Mouse (Mus musculus) heart, embryonic 16.5 days (tissue): Measurements from ENCODE around the gene Rp9. TPM values are rescaled to one million over a fixed set of nuclear protein-coding genes. Genes with fewer than 3 reads are reported as not detected.
"Not testable (repeated sequence)": the region's sequence is repeated elsewhere in the genome, so short reads cannot be mapped to it uniquely, and the experiment has no call there.

Experiments used
- ATAC-seq: fragments of 200-750 bp; cut with Nextera tagmentation; replicated peaks from 2 replicates; pipeline ENCODE4 v1.8.0; 2017; ENCODE audit warnings: moderate number of reproducible peaks; ENCODE audit not compliant: insufficient read depth, low FRiP score; ENCODE audit errors: extremely low read depth
- H3K27ac ChIP-seq: fragments of 300-500 bp; sonication (generic); 2 replicates; pipeline ENCODE4 v1.5.1; 2014; ENCODE audit warnings: mild to moderate bottlenecking, low read length, control low read depth, moderate library complexity
- H3K27me3 ChIP-seq: fragments of 300-500 bp; sonication (generic); 2 replicates; pipeline ENCODE4 v1.6.1; 2014; ENCODE audit warnings: low read length, mixed read lengths; ENCODE audit not compliant: control insufficient read depth, insufficient read depth
- H3K36me3 ChIP-seq: fragments of 300-500 bp; sonication (generic); 2 replicates; pipeline ENCODE4 v1.6.1; 2014; ENCODE audit not compliant: control insufficient read depth, insufficient read depth
- H3K4me1 ChIP-seq: fragments of 300-500 bp; sonication (generic); 2 replicates; pipeline ENCODE4 v1.6.1; 2014; ENCODE audit warnings: low read length, mixed read lengths; ENCODE audit not compliant: control insufficient read depth, insufficient read depth
- H3K4me2 ChIP-seq: fragments of 300-500 bp; sonication (generic); 2 replicates; pipeline ENCODE4 v1.6.1; 2014; ENCODE audit warnings: low read depth, mild to moderate bottlenecking, control low read depth, low read length
- H3K4me3 ChIP-seq: fragments of 300-500 bp; sonication (generic); 2 replicates; pipeline ENCODE4 v1.5.1; 2014; ENCODE audit warnings: mild to moderate bottlenecking, control low read depth, low read length
- H3K9ac ChIP-seq: fragments of 300-500 bp; sonication (generic); 2 replicates; pipeline ENCODE4 v1.6.1; 2014; ENCODE audit warnings: low read length, control low read depth
- H3K9me3 ChIP-seq: fragments of 300-500 bp; sonication (generic); replicated peaks from 2 replicates; pipeline ENCODE4 v1.6.1; 2016; ENCODE audit warnings: low read length; ENCODE audit not compliant: control insufficient read depth
- WGBS: fragments of 180-500 bp; shearing (Covaris S2); extraction: QIAGEN DNeasy Blood & Tissue Kit; methylation state at CpG from one replicate; pipeline ENCODE4 v1.1.7; 2014; 5-methylcytosine and 5-hydroxymethylcytosine counted together
- polyA plus RNA-seq: library from polyadenylated mRNA; unstranded; fragments of >200 nt; fragmentation: Nextera tagmentation; extraction: Ambion mirVana; gene quantifications from 2 replicates; pipeline ENCODE4 v1.2.1, GENCODE M21; 2015

Gene Rp9
- polyA plus RNA-seq, 1 experiment from 2014 or later = 47.3 TPM

- WGBS = 3% methylated on average over 42 of the region's 43 CpGs
- peak; percentile 90 for ATAC-seq
- Histone ChIP-seq H3K4me3 (peak overlapping the region; percentile 89), H3K36me3 (peaks cover 6% of the 10 kb centered on the region; the same call in 1 of the 2 replicates), H3K4me1 (no peaks in the 10 kb centered on the region; the same call in 1 of the 2 replicates), H3K27ac (peak overlapping the region; percentile 94), H3K4me2 (peak overlapping the region; percentile 70), H3K9me3 (no peaks in the 10 kb centered on the region), H3K27me3 (no peaks in the 10 kb centered on the region), H3K9ac (peak overlapping the region; percentile 96)
Observed at GRCm38 (mm10) chr9:22468170-22468898, 1.2 kb downstream of the Rp9 start.

GRCm38 (mm10) chr9:22467371-22468169, 2.0 kb downstream of the Rp9 start:
- peaks cover 6% of the 10 kb centered on the region; the same call in 1 of the 2 replicates for H3K36me3 ChIP-seq
- under 1% methylated on average over 58 of the region's 73 CpGs for WGBS
- H3K27ac ChIP-seq = peak overlapping the region; percentile 94
- peak overlapping the region; percentile 89 for H3K4me3 ChIP-seq
- H3K27me3 ChIP-seq = no peaks in the 10 kb centered on the region
- peak overlapping the region; percentile 70 for H3K4me2 ChIP-seq
- no peaks in the 10 kb centered on the region for H3K9me3 ChIP-seq
- ATAC-seq = peak; percentile 49
- H3K4me1 ChIP-seq = no peaks in the 10 kb centered on the region; the same call in 1 of the 2 replicates
- peak overlapping the region; percentile 96 for H3K9ac ChIP-seq

GRCm38 (mm10) chr9:22466212-22466611, 3.3 kb downstream of the Rp9 start:
- Histone ChIP-seq H3K4me2 (no peak overlapping the region), H3K4me1 (no peaks in the 10 kb centered on the region; the same call in 1 of the 2 replicates), H3K36me3 (peaks cover 8% of the 10 kb centered on the region), H3K9ac (no peak overlapping the region), H3K27ac (no peak overlapping the region), H3K27me3 (no peaks in the 10 kb centered on the region), H3K9me3 (no peaks in the 10 kb centered on the region), H3K4me3 (no peak overlapping the region)
- no peak for ATAC-seq
- 94% methylated on average over 5 of the region's 5 CpGs for WGBS

- H3K27ac ChIP-seq = no peak overlapping the region
- no peak for ATAC-seq
- H3K36me3 ChIP-seq = peaks cover 18% of the 10 kb centered on the region
- 90% methylated on average over 3 of the region's 3 CpGs for WGBS
- H3K4me1 ChIP-seq = no peaks in the 10 kb centered on the region
- no peak overlapping the region for H3K4me3 ChIP-seq
- H3K9me3 ChIP-seq = no peaks in the 10 kb centered on the region
- H3K9ac ChIP-seq = no peak overlapping the region
- no peaks in the 10 kb centered on the region for H3K27me3 ChIP-seq
- no peak overlapping the region for H3K4me2 ChIP-seq
Observed at GRCm38 (mm10) chr9:22461946-22462345, 7.6 kb downstream of the Rp9 start.

GRCm38 (mm10) chr9:22457142-22457835, 12.3 kb downstream of the Rp9 start:
- WGBS = 81% methylated on average over 11 of the region's 11 CpGs
- Histone ChIP-seq H3K27ac (no peak overlapping the region), H3K9ac (no peak overlapping the region), H3K4me1 (no peaks in the 10 kb centered on the region), H3K36me3 (peaks cover 51% of the 10 kb centered on the region), H3K4me3 (no peak overlapping the region), H3K4me2 (no peak overlapping the region), H3K9me3 (no peaks in the 10 kb centered on the region), H3K27me3 (no peaks in the 10 kb centered on the region)
- ATAC-seq = no peak

- Histone ChIP-seq H3K27ac (no peak overlapping the region), H3K9me3 (no peaks in the 10 kb centered on the region), H3K4me3 (no peak overlapping the region), H3K27me3 (no peaks in the 10 kb centered on the region), H3K9ac (no peak overlapping the region), H3K36me3 (peaks cover 63% of the 10 kb centered on the region), H3K4me1 (no peaks in the 10 kb centered on the region), H3K4me2 (no peak overlapping the region)
- no peak for ATAC-seq
Observed at GRCm38 (mm10) chr9:22455041-22455440, 14.5 kb downstream of the Rp9 start.

- H3K9ac ChIP-seq, ATAC-seq, H3K4me3 ChIP-seq, H3K4me1 ChIP-seq, H3K9me3 ChIP-seq, H3K27ac ChIP-seq, H3K4me2 ChIP-seq, H3K27me3 ChIP-seq: not testable (repeated sequence)
- peaks cover 69% of the 10 kb centered on the region for H3K36me3 ChIP-seq
- WGBS = 93% methylated on average over 8 of the region's 8 CpGs
Observed at GRCm38 (mm10) chr9:22453990-22454389, 15.6 kb downstream of the Rp9 start, which contains the start of gene Gm17545. Gene Gm17545 (plus strand): TSS chr9:22454290.

- no peak overlapping the region for H3K4me3 ChIP-seq
- H3K27me3 ChIP-seq = no peaks in the 10 kb centered on the region
- no peaks in the 10 kb centered on the region for H3K9me3 ChIP-seq
- 90% methylated on average over 10 of the region's 10 CpGs for WGBS
- no peak for ATAC-seq
- H3K36me3 ChIP-seq = peaks cover 69% of the 10 kb centered on the region
- H3K9ac ChIP-seq = no peak overlapping the region
- no peak overlapping the region for H3K4me2 ChIP-seq
- H3K27ac ChIP-seq = no peak overlapping the region
- no peaks in the 10 kb centered on the region for H3K4me1 ChIP-seq
Observed at GRCm38 (mm10) chr9:22453501-22453924, 16.0 kb downstream of the Rp9 start.
